Comparison of ENCODE assay signal across 9 mouse cellular contexts in the genomic region with DNA sequence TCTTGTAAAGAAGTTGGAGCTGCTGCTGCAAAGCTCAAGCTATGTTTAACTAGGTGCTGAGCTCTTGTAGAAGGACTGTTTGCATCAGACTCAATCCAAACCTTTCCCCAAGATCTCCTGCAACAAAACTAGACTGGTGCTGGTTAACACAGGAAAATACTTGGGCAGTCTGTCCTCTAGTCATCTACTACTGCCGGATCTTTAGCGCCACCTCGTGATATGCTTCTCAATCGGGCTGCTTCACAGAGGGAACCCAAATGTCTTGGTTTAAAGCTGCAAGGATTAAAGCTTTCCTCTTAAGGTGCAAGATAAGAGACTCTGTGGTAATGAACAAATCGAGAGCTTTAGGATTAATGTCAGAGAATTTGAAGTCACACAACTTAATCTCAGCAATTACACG. TPM values are rescaled to one million over a fixed set of nuclear protein-coding genes. Genes with fewer than 3 reads are reported as not detected.
DNase-seq lines count a peak whose midpoint lies in the region; ATAC-seq and TF ChIP-seq lines count a peak whose summit lies in the region.
"Had no signal": no experiment of that assay in that cellular context is flagged by ENCODE, and none has a peak within 500 bp of the region (broad histone marks: within the 10 kb centered on the region; RNA-seq: fewer than 3 reads in every experiment).

No protein-coding gene starts in this region.

- H3K27me3 ChIP-seq in forebrain, embryonic 15.5 days: no peaks in the 10 kb centered on the region
- H3K27me3 ChIP-seq in limb, embryonic 14.5 days (ENCODE audit: control insufficient read depth, insufficient read depth, low read length): no peaks in the 10 kb centered on the region
- H3K27me3 ChIP-seq: lung, embryonic 15.5 days had no signal

- no peak for TF ChIP-seq POLR2A in limb, embryonic 14.5 days (IDR thresholded peaks at IDR 0.05; ENCODE audit: borderline replicate concordance, extremely low read depth, insufficient read depth, insufficient read length)

- no peaks in the 10 kb centered on the region for H3K36me3 ChIP-seq in forebrain, embryonic 15.5 days
- no peaks in the 10 kb centered on the region for H3K36me3 ChIP-seq in limb, embryonic 14.5 days (ENCODE audit: control insufficient read depth, insufficient read depth, low read length)
- H3K36me3 ChIP-seq: lung, embryonic 15.5 days had no signal

- H3K9me3 ChIP-seq in forebrain, embryonic 15.5 days: no peaks in the 10 kb centered on the region
- no peaks in the 10 kb centered on the region for H3K9me3 ChIP-seq in limb, embryonic 14.5 days (ENCODE audit: control insufficient read depth, low read length)
- H3K9me3 ChIP-seq: lung, embryonic 15.5 days had no signal

- 15% methylated on average over 6 of the region's 6 CpGs for WGBS in forebrain, embryonic 15.5 days
- 16% methylated on average over 6 of the region's 6 CpGs for WGBS in limb, embryonic 14.5 days

- peak; percentile 19 for DNase-seq in ovary, postnatal 14 days (ENCODE audit: low spot score)
- no peak for DNase-seq in ovary, adult 18-20 months (ENCODE audit: low spot score)
- DNase-seq in kidney, postnatal 10 days: peak; percentile 79
- peak; percentile 57 for DNase-seq in limb, embryonic 14.5 days (ENCODE audit: low spot score)
- DNase-seq in right cerebral cortex, postnatal 10 days (ENCODE audit: low spot score in 2 of 2): peak; percentile 90
- no peak for DNase-seq in T-cell, adult 2 months (ENCODE audit: low spot score)

- H3K9ac ChIP-seq in forebrain, embryonic 15.5 days (replicated peaks): no peak overlapping the region
- H3K9ac ChIP-seq in limb, embryonic 14.5 days (ENCODE audit: low read depth, low read length, severe bottlenecking): no peak overlapping the region
- H3K9ac ChIP-seq: lung, embryonic 15.5 days had no signal

- no peak overlapping the region for H3K4me2 ChIP-seq in forebrain, embryonic 15.5 days (replicated peaks)
- no peak overlapping the region for H3K4me2 ChIP-seq in limb, embryonic 14.5 days (replicated peaks; ENCODE audit: low read depth, low read length, severe bottlenecking)
- H3K4me2 ChIP-seq: lung, embryonic 15.5 days had no signal

- ATAC-seq in cerebellum, adult (ENCODE audit: insufficient number of reproducible peaks, low FRiP score, low TSS enrichment): peak; percentile 70; the same call in 1 of the 2 replicates
- peak; percentile 75; the same call in 1 of the 2 replicates for ATAC-seq in forebrain, embryonic 15.5 days (replicated peaks)
- ATAC-seq in limb, embryonic 14.5 days (ENCODE audit: low FRiP score, low read depth): no peak

- no peak overlapping the region for H3K4me3 ChIP-seq in forebrain, embryonic 15.5 days
- no peak overlapping the region for H3K4me3 ChIP-seq in limb, embryonic 14.5 days (replicated peaks; ENCODE audit: low read length)
- H3K4me3 ChIP-seq: lung, embryonic 15.5 days had no signal

- H3K4me1 ChIP-seq in forebrain, embryonic 15.5 days: no peaks in the 10 kb centered on the region
- no peaks in the 10 kb centered on the region for H3K4me1 ChIP-seq in limb, embryonic 14.5 days (ENCODE audit: control insufficient read depth, insufficient read depth, low read length)
- H3K4me1 ChIP-seq: lung, embryonic 15.5 days had no signal

- no peak overlapping the region for H3K27ac ChIP-seq in forebrain, embryonic 15.5 days (replicated peaks)
- no peak overlapping the region for H3K27ac ChIP-seq in limb, embryonic 14.5 days (replicated peaks; ENCODE audit: low read depth, low read length)
- H3K27ac ChIP-seq: lung, embryonic 15.5 days had no signal

RNA-seq across cellular contexts. Expression of a gene that starts 21.6 kb away (rescaled TPM):
- polyA plus RNA-seq in forebrain, embryonic 15.5 days (2015; fragmentation: Nextera tagmentation; extraction: Ambion mirVana): 50.8 and 59.4 TPM in 2 replicates
- polyA plus RNA-seq in limb, embryonic 14.5 days (2012; rRNA removed): 29.2 and 32.1 TPM in 2 replicates
- 43.5 and 54.4 TPM in 2 replicates for polyA plus RNA-seq in limb, embryonic 14.5 days (2014; fragmentation: Nextera tagmentation; extraction: Ambion mirVana)

Comparison
In these comparisons a context has a peak if more than half of its experiments do, and no peak if none do; other contexts are left out.
1. DNase-seq: peak in ovary, postnatal 14 days (single experiment), kidney, postnatal 10 days (single experiment), limb, embryonic 14.5 days (single experiment) and right cerebral cortex, postnatal 10 days (2 of 2); none in ovary, adult 18-20 months (single experiment) and T-cell, adult 2 months (single experiment).